Mouse (Mus musculus) testis, adult 2 months (tissue): ENCODE data around the gene Nyap1.

Experiments used
- CTCF ChIP-seq: fragments of 200-500 bp; IDR thresholded peaks from 2 replicates; pipeline ENCODE4 v1.5.1; 2012; ENCODE audit warnings: low read depth, mild to moderate bottlenecking, inconsistent platforms, low read length, moderate library complexity; ENCODE audit not compliant: control insufficient read depth, insufficient read depth, insufficient replicate concordance
- POLR2A ChIP-seq: fragments of 200-500 bp; IDR thresholded peaks from 2 replicates; pipeline ENCODE4 v1.6.1; 2012; ENCODE audit warnings: low read depth, mild to moderate bottlenecking, inconsistent platforms, low read length, moderate library complexity; ENCODE audit not compliant: control insufficient read depth

DNA sequence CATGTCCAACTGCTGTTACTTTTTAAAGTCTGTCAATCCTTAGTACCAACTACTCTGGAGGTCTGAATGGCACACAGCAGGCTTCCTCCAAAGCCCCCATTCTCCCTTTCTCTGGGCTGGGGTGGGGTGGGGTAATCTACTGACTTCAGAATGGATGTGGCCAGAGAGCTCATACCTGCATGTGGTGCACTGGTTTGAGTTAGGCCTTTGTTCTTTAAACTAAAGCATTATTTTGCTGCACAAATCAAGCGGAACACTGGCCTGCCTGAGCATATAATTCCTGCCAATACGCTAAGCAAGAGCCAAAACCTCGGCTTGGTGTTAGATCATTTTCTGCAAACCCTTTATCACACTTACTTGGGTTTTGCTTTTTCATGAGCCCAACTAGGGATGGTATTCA, 46.6 kb downstream of the Nyap1 start:
- TF ChIP-seq CTCF (no peak), POLR2A (no peak)
